Mouse (Mus musculus): ENCODE results near the gene Iqschfp. TPM values are rescaled to one million over a fixed set of nuclear protein-coding genes. Genes with fewer than 3 reads are reported as not detected.

Gene Iqschfp
- polyA plus RNA-seq, 1 experiment from 2014 or later = 0.10 TPM

GRCm38 (mm10) chr3:68467941-68468687 is 576.1 kb downstream of the Iqschfp start:
- Histone ChIP-seq H3K4me2 (ENCODE audit: low read depth, low read length) (peak overlapping the region; percentile 43), H3K9me3 (replicated peaks; ENCODE audit: control insufficient read depth, low read length) (no peaks in the 10 kb centered on the region), H3K4me1 (ENCODE audit: control insufficient read depth, insufficient read depth, low read length) (peaks cover 14% of the 10 kb centered on the region), H3K9ac (ENCODE audit: low read length) (peak overlapping the region; percentile 27), H3K27me3 (ENCODE audit: control insufficient read depth, insufficient read depth, low read length) (no peaks in the 10 kb centered on the region), H3K4me3 (replicated peaks; ENCODE audit: low read length) (peak overlapping the region; percentile 28), H3K27ac (ENCODE audit: low read length) (peak overlapping the region; percentile 43), H3K36me3 (ENCODE audit: control insufficient read depth, insufficient read depth, low read length) (no peaks in the 10 kb centered on the region)
- 0 out of 2 replicates have a peak, but pooled peaks have one; percentile 37 for ATAC-seq (ENCODE audit: insufficient read depth, low FRiP score)
- WGBS = 5% methylated on average over 10 of the region's 10 CpGs

DNA sequence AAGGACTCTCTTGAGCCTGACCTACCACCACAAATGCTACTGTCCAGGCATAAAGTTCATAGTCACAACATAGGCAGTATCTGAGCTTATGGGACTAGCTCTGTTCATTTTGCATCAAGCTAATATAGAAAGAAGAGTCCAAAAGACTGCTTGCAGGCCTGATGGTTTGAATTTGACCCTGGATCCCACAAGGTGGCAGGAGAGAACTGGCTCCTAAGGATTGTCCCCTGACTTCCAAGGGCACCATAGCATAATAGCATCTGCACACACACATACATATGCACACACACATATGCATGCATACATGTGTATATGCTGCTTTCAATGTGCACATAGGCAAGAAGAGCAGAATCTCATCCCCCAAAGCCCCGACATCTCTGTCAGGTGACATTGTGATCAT is 577.6 kb downstream of the Iqschfp start:
- Histone ChIP-seq H3K4me2 (ENCODE audit: low read depth, low read length) (no peak overlapping the region), H3K27me3 (ENCODE audit: control insufficient read depth, insufficient read depth, low read length) (no peaks in the 10 kb centered on the region), H3K4me1 (ENCODE audit: control insufficient read depth, insufficient read depth, low read length) (peaks cover 14% of the 10 kb centered on the region), H3K4me3 (replicated peaks; ENCODE audit: low read length) (no peak overlapping the region), H3K27ac (ENCODE audit: low read length) (peak overlapping the region; percentile 12), H3K9me3 (replicated peaks; ENCODE audit: control insufficient read depth, low read length) (no peaks in the 10 kb centered on the region), H3K36me3 (ENCODE audit: control insufficient read depth, insufficient read depth, low read length) (no peaks in the 10 kb centered on the region), H3K9ac (ENCODE audit: low read length) (no peak overlapping the region)
- ATAC-seq (ENCODE audit: insufficient read depth, low FRiP score) = no peak
- 79% methylated on average over 1 of the region's 1 CpGs for WGBS

DNA sequence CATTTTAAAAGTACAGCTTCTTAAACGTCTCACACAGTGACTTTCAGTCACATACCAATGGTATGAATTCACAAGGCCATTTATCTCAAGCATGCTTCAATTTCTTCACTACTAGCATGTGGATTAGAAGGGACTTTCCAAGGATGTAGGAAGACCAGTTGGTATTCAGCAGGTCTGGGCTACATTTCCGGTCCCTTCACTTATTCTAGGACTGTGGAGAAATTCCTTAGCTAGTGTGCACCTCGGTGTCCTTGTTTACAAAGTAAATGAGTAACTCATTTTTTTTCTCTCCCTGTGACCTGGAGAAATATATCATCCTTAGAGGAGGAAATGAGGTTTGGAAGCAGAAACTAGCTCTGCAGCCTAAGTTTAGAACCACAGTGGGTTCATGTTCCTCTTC is 578.0 kb downstream of the Iqschfp start:
- no peak for ATAC-seq (ENCODE audit: insufficient read depth, low FRiP score)
- H3K36me3 ChIP-seq (ENCODE audit: control insufficient read depth, insufficient read depth, low read length) = no peaks in the 10 kb centered on the region
- H3K9me3 ChIP-seq (replicated peaks; ENCODE audit: control insufficient read depth, low read length) = no peaks in the 10 kb centered on the region
- peaks cover 14% of the 10 kb centered on the region for H3K4me1 ChIP-seq (ENCODE audit: control insufficient read depth, insufficient read depth, low read length)
- peak overlapping the region; percentile 12 for H3K27ac ChIP-seq (ENCODE audit: low read length)
- WGBS = 18% methylated on average over 3 of the region's 3 CpGs
- H3K27me3 ChIP-seq (ENCODE audit: control insufficient read depth, insufficient read depth, low read length) = no peaks in the 10 kb centered on the region
- H3K4me3 ChIP-seq (replicated peaks; ENCODE audit: low read length) = no peak overlapping the region
- H3K9ac ChIP-seq (ENCODE audit: low read length) = no peak overlapping the region
- no peak overlapping the region for H3K4me2 ChIP-seq (ENCODE audit: low read depth, low read length)

GRCm38 (mm10) chr3:68470622-68471021 is 578.6 kb downstream of the Iqschfp start:
- H3K9ac ChIP-seq (ENCODE audit: low read length) = no peak overlapping the region
- no peak for ATAC-seq (ENCODE audit: insufficient read depth, low FRiP score)
- H3K4me1 ChIP-seq (ENCODE audit: control insufficient read depth, insufficient read depth, low read length) = peaks cover 14% of the 10 kb centered on the region
- H3K9me3 ChIP-seq (replicated peaks; ENCODE audit: control insufficient read depth, low read length) = no peaks in the 10 kb centered on the region
- peak overlapping the region; percentile 12 for H3K27ac ChIP-seq (ENCODE audit: low read length)
- no peaks in the 10 kb centered on the region for H3K36me3 ChIP-seq (ENCODE audit: control insufficient read depth, insufficient read depth, low read length)
- WGBS = 32% methylated on average over 5 of the region's 5 CpGs
- H3K4me2 ChIP-seq (ENCODE audit: low read depth, low read length) = no peak overlapping the region
- no peaks in the 10 kb centered on the region for H3K27me3 ChIP-seq (ENCODE audit: control insufficient read depth, insufficient read depth, low read length)
- no peak overlapping the region for H3K4me3 ChIP-seq (replicated peaks; ENCODE audit: low read length)

GRCm38 (mm10) chr3:68476336-68476735 is 584.3 kb downstream of the Iqschfp start:
- H3K27ac ChIP-seq (ENCODE audit: low read length) = no peak overlapping the region
- no peaks in the 10 kb centered on the region for H3K9me3 ChIP-seq (replicated peaks; ENCODE audit: control insufficient read depth, low read length)
- 81% methylated on average over 7 of the region's 7 CpGs for WGBS
- H3K4me1 ChIP-seq (ENCODE audit: control insufficient read depth, insufficient read depth, low read length) = no peaks in the 10 kb centered on the region; the same call in 1 of the 2 replicates
- H3K4me3 ChIP-seq (replicated peaks; ENCODE audit: low read length) = no peak overlapping the region
- H3K27me3 ChIP-seq (ENCODE audit: control insufficient read depth, insufficient read depth, low read length) = no peaks in the 10 kb centered on the region
- H3K9ac ChIP-seq (ENCODE audit: low read length) = no peak overlapping the region
- H3K36me3 ChIP-seq (ENCODE audit: control insufficient read depth, insufficient read depth, low read length) = no peaks in the 10 kb centered on the region
- no peak for ATAC-seq (ENCODE audit: insufficient read depth, low FRiP score)
- H3K4me2 ChIP-seq (ENCODE audit: low read depth, low read length) = no peak overlapping the region

GRCm38 (mm10) chr3:68477478-68477877 is 585.4 kb downstream of the Iqschfp start:
- no peaks in the 10 kb centered on the region for H3K27me3 ChIP-seq (ENCODE audit: control insufficient read depth, insufficient read depth, low read length)
- H3K4me2 ChIP-seq (ENCODE audit: low read depth, low read length) = no peak overlapping the region
- no peaks in the 10 kb centered on the region for H3K4me1 ChIP-seq (ENCODE audit: control insufficient read depth, insufficient read depth, low read length)
- WGBS = 50% methylated on average over 2 of the region's 2 CpGs
- no peaks in the 10 kb centered on the region for H3K36me3 ChIP-seq (ENCODE audit: control insufficient read depth, insufficient read depth, low read length)
- no peaks in the 10 kb centered on the region for H3K9me3 ChIP-seq (replicated peaks; ENCODE audit: control insufficient read depth, low read length)
- H3K9ac ChIP-seq (ENCODE audit: low read length) = no peak overlapping the region
- ATAC-seq (ENCODE audit: insufficient read depth, low FRiP score) = peak; percentile 33; the same call in 1 of the 2 replicates
- H3K4me3 ChIP-seq (replicated peaks; ENCODE audit: low read length) = no peak overlapping the region
- no peak overlapping the region; the same call in 1 of the 2 replicates for H3K27ac ChIP-seq (ENCODE audit: low read length)

DNA sequence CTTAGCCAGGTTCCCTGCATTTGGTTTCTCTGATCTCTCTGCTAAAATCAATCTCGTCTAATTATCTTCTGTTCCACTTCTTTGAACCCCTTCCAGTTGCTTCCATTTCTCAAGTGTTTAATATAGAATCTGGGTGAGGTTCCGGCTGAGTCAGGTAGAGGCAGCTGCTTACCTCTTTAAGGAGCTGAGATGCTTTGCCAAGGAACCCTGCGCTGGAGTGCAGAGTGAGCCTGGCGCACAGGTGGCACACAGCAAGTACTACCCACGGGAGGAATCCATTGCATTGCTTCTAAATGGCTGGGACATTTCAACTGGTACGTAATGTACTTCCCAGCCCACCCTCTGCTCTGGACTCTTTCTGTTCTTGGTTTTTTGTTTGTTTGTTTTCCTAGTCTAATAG is 587.2 kb downstream of the Iqschfp start:
- no peaks in the 10 kb centered on the region for H3K4me1 ChIP-seq (ENCODE audit: control insufficient read depth, insufficient read depth, low read length)
- WGBS = 79% methylated on average over 6 of the region's 6 CpGs
- H3K36me3 ChIP-seq (ENCODE audit: control insufficient read depth, insufficient read depth, low read length) = no peaks in the 10 kb centered on the region
- H3K9me3 ChIP-seq (replicated peaks; ENCODE audit: control insufficient read depth, low read length) = no peaks in the 10 kb centered on the region
- H3K4me2 ChIP-seq (ENCODE audit: low read depth, low read length) = no peak overlapping the region
- H3K27ac ChIP-seq (ENCODE audit: low read length) = no peak overlapping the region
- H3K4me3 ChIP-seq (replicated peaks; ENCODE audit: low read length) = no peak overlapping the region
- H3K27me3 ChIP-seq (ENCODE audit: control insufficient read depth, insufficient read depth, low read length) = no peaks in the 10 kb centered on the region
- ATAC-seq (ENCODE audit: insufficient read depth, low FRiP score) = no peak
- H3K9ac ChIP-seq (ENCODE audit: low read length) = no peak overlapping the region

- Histone ChIP-seq H3K36me3 (ENCODE audit: control insufficient read depth, insufficient read depth, low read length) (no peaks in the 10 kb centered on the region), H3K9me3 (replicated peaks; ENCODE audit: control insufficient read depth, low read length) (no peaks in the 10 kb centered on the region), H3K4me3 (replicated peaks; ENCODE audit: low read length) (no peak overlapping the region), H3K27me3 (ENCODE audit: control insufficient read depth, insufficient read depth, low read length) (no peaks in the 10 kb centered on the region), H3K9ac (ENCODE audit: low read length) (no peak overlapping the region), H3K4me1 (ENCODE audit: control insufficient read depth, insufficient read depth, low read length) (no peaks in the 10 kb centered on the region), H3K4me2 (ENCODE audit: low read depth, low read length) (no peak overlapping the region), H3K27ac (ENCODE audit: low read length) (no peak overlapping the region)
- 93% methylated on average over 3 of the region's 3 CpGs for WGBS
- ATAC-seq (ENCODE audit: insufficient read depth, low FRiP score) = no peak
Observed at GRCm38 (mm10) chr3:68483517-68483916, 591.5 kb downstream of the Iqschfp start.

GRCm38 (mm10) chr3:68484021-68484420 is 592.0 kb downstream of the Iqschfp start:
- no peaks in the 10 kb centered on the region for H3K4me1 ChIP-seq (ENCODE audit: control insufficient read depth, insufficient read depth, low read length)
- H3K9ac ChIP-seq (ENCODE audit: low read length) = no peak overlapping the region
- no peak overlapping the region for H3K27ac ChIP-seq (ENCODE audit: low read length)
- H3K4me2 ChIP-seq (ENCODE audit: low read depth, low read length) = no peak overlapping the region
- no peak for ATAC-seq (ENCODE audit: insufficient read depth, low FRiP score)
- no peaks in the 10 kb centered on the region for H3K27me3 ChIP-seq (ENCODE audit: control insufficient read depth, insufficient read depth, low read length)
- H3K36me3 ChIP-seq (ENCODE audit: control insufficient read depth, insufficient read depth, low read length) = no peaks in the 10 kb centered on the region
- 80% methylated on average over 9 of the region's 9 CpGs for WGBS
- no peaks in the 10 kb centered on the region for H3K9me3 ChIP-seq (replicated peaks; ENCODE audit: control insufficient read depth, low read length)
- no peak overlapping the region for H3K4me3 ChIP-seq (replicated peaks; ENCODE audit: low read length)
